Mouse (Mus musculus) frontal cortex, adult (tissue): ENCODE results near the gene Cdk15.
A peak's percentile ranks its signal among the peaks of the same experiment; 100 is the strongest.

Experiments used
- ATAC-seq: cut with Nextera tagmentation; 2 replicates; pipeline ENCODE4 v1.9.2; 2017; ENCODE audit warnings: mild to moderate bottlenecking, moderate library complexity, mixed read lengths; ENCODE audit not compliant: low TSS enrichment

The Cdk15 gene

GRCm38 (mm10) chr1:59272189-59272588 lies 15.5 kb downstream of the Cdk15 start:
- ATAC-seq, result no peak

- no peak for ATAC-seq
These were observed 29.2 kb downstream of the Cdk15 start for GRCm38 (mm10) chr1:59285880-59286279.

- no peak for ATAC-seq
These were observed 29.7 kb downstream of the Cdk15 start for GRCm38 (mm10) chr1:59286316-59286850.

- no peak for ATAC-seq
These were observed 31.0 kb downstream of the Cdk15 start for GRCm38 (mm10) chr1:59287733-59288132.

- ATAC-seq, result no peak
These were observed 34.9 kb downstream of the Cdk15 start for GRCm38 (mm10) chr1:59291652-59292051.

GRCm38 (mm10) chr1:59295769-59296168 lies 39.1 kb downstream of the Cdk15 start:
- ATAC-seq, result no peak

DNA sequence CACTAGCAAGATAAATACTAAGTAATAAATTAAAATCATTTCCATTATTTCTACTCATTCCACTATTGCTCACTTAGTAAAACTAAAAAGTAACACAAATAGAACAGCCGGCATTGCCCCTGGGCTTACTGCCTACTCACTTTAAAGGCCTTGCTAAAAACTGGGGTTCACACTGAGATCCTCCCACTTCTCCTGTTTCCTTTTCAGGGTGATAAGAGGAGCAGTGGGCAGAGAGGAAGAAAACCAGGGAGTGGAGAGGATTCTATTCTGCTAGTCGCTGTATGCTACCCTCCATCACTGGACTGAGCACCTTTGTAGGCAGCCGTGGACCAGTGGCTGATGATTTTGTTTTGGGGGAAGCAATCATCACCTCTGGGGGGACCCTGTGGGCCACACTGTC lies 40.5 kb downstream of the Cdk15 start:
- peak; percentile 69; the same call in 1 of the 2 replicates for ATAC-seq

DNA sequence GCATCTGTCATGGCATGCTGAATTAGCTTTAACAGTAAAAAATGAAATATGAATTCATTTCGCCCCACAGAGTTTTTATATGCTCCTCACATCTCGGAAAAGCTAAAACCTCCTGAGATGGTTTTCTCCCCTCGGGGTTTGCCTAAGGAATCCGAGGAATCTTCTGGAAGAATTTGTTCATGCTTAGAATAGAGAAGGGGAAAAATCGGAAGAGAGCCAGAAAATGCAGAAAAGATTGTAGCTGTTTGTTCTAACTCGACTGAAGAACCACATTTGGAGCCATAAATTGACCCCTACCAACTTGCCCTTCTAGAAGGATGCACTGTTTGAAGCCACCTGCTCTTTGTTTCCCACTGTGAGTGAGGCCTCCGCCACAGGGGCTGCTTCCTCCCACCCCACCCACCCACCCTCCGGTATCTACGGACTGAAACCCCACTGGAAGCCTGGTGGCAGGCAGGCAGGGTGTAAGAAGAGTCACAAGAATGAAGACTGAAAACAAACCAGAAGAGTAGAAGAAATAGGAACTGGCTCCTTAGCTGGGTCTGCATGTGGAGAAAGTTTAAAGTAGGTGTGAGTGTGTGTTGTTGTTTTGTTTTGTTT lies 41.9 kb downstream of the Cdk15 start:
- ATAC-seq, result no peak

GRCm38 (mm10) chr1:59307310-59307709 lies 50.6 kb downstream of the Cdk15 start:
- no peak for ATAC-seq

DNA sequence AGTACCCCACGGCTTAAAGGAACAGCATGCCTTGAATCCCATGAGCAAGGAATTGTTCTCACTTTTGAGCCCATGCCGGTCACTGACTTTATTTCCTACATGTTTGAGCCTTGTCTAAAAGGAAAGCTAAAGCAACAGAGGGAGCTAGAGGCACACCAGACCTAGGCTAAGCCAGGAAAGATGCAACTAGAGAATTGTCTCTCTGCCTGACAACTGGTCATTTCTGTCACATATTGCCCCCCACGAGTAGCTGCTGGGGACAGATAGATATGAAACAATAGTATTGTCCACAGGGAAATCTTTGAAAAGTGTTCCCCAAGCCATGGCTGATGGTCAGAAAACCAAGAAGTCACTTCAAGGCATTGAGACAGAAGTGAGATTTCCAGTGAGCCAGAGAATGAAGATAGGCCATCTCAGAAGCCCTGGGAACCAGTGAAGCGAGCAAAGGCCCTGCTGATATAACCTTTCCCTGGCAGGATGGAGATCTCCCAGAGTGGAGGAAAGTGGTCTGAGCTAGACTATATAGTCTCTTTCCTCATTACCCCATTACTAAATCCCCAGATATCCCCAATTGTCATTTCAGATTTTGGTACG lies 54.7 kb downstream of the Cdk15 start:
- ATAC-seq, result no peak

DNA sequence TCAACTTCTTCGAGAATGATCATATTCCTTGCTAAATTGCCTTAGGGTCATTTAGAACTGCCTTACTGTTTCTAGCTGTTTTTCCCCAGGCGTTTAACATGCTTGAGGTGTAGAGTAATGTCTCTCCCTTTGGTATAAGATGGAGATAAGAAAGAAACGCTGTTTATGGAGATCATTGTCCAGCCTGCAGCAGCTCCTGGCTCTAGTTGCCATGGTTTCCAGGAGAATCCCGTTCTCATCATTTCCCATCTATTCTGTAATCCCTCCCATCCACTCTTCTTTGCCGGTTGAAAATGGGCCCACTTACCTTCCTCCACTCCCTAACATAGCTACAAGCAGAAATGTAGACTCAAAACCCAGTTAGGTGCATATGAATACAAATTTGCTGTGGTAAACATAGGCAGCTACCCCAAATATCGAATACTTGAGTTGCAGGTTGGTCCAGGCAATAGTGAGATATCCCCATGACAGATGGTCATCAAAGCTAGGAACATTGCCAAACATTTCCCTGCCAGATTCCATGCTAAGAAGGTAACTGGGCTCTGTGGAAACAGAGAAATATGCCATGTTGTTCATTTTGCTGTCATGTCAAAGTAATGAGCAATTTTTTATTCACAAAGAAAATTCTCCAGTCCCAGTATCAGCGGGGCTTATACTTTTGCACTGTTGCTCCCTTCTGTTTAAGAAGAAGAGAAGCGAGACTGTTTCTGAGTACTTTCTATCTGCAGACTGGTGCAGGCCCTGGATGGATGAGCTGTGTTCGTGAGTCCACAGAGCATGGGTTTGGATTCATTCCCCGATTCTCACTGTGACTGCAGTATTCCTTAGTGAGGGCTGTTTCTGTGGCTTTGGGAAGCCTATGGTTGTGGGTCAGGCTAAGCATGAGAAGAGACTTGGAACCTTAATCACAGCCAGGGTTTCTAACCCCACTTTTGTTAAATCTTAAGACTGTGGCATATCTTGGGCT lies 55.8 kb downstream of the Cdk15 start:
- ATAC-seq, result 0 out of 2 replicates have a peak, but pooled peaks have one; percentile 34

GRCm38 (mm10) chr1:59313154-59313940 lies 56.6 kb downstream of the Cdk15 start:
- ATAC-seq, result no peak

DNA sequence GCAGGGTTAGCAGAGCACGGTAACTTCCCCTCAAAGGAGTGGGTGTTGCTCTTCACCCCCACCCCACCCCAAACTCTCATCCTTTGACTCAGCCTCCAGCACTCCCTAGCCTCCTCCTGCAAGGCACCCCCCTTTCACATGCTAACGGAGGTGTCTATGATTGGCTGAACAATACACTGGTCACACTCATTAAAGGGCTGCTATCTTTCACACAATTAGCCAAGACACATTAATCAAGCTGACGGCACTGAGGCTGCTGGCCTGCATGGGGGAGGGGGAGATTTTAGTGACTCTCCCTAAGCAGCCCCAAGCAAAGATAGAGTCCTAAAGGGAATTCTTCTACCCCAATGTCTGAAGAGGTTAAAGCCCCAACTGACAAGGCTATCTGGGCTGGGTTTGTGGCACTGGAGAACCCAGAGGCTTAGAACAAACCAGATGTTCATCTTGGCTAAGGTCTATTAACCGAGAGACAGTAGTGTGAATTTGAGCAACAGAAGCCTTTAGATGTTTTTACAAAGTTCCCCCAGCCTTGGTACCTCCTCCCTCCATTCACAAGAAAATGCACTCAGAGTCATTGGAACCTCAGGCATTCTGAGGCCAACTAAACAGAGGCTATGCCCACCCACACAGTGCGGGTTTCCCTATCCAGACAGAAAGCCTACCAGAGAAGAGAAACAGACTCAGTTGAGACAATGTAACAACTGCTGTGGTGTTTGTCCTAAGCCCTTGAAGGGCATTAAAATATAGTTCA lies 58.5 kb downstream of the Cdk15 start:
- ATAC-seq, result no peak

DNA sequence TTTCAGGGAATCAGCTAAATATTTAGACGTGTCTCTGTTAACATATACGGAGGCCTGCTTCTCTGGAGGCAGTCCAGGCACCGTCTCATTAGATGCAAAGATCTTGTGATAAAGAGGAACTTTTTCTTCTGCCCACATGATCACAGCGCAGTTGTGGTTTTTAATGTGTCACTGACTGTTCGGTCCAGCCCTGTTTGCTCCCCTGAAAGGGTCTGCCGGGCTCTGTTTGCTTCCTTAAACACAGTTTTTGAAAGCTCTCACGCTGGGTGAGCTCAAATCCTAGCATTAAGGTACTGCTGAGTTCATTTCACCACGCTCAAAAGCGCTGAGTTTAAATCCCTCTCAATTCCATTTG lies 59.3 kb downstream of the Cdk15 start:
- ATAC-seq, result no peak

DNA sequence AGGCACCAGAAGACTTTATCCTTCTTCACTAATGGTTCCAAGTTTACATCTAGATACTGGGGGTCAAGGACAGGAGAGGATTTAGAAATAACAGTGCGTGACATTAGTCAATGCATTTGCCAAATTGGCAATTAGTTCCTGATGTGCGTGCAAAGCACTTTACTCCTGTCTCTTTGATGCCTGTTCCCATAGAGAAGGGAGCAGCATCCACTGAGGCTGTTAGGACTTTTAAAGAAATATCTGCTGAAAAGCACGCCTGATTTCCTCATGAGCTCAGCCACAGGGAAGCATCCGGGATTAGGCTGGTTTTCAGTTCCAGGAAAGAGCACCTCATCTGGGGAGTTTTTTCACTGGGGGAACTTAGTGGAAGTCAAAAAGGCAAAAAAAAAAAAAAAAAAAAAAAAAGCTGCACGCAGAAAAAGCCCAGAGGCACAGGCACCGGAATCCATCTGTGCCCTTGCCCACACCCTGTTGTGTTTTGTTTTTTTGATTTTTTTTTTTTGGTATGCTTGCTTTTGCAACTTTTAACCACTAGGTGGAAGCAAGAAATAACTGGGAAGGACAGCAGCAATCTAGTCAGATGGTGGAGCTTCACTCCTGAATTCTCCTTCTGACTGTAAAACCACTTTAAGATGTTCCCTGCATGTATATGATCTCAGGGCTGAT lies 59.8 kb downstream of the Cdk15 start:
- ATAC-seq, result peak; percentile 95

- ATAC-seq, result no peak
These were observed 60.7 kb downstream of the Cdk15 start for GRCm38 (mm10) chr1:59317397-59317796.

DNA sequence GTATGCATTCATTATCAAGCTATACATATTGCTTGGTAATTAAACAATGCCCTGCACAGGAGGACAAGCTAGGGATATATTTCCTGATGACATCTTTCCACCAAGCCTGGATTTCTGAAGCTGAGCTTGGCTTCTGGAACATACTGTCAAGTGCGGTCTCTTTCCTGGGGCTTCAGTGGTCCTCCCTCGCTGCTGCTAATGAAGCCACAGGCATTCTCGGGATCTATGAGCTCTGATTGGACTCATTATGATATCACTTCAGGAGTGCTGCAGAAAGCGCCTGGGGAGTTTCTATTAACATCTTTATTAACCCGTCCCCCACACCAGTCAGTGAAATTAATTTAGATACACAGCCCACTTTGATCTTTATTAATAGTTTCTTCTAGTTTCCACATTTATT lies 62.2 kb downstream of the Cdk15 start:
- no peak for ATAC-seq

- no peak for ATAC-seq
These were observed 64.6 kb downstream of the Cdk15 start for GRCm38 (mm10) chr1:59321076-59321879.
